19 mouse cellular contexts compared by ENCODE assay signal in the genomic region with DNA sequence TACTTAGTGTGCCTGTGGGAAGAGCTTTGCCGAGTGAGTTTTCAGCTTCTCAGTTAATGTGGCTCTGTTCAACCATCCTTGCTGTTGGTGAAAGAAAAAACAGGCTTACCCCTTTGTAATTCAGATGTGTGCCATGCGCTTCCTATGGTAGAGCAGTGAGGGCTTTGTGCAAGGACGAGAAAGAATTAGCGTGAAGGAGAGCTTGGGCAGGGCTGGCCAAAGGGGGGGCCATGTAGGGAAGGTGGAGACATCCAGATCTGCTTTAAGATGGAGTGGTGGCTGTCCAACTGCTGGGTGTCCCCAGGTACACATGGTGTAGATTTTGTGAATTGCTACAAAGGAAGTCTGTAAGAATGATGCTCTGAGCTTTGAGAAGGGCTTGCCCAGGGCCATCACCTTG. TPM values are rescaled to one million over a fixed set of nuclear protein-coding genes. Genes with fewer than 3 reads are reported as not detected.
DNase-seq lines count a peak whose midpoint lies in the region; ATAC-seq and TF ChIP-seq lines count a peak whose summit lies in the region.
"Had no signal": no experiment of that assay in that cellular context is flagged by ENCODE, and none has a peak within 500 bp of the region (broad histone marks: within the 10 kb centered on the region; RNA-seq: fewer than 3 reads in every experiment).

No protein-coding gene starts in this region.

- no peak for ATAC-seq in heart, embryonic 13.5 days (ENCODE audit: extremely low read depth, insufficient number of reproducible peaks, low FRiP score, low TSS enrichment)
- ATAC-seq in intestine, postnatal 0 days: no peak
- ATAC-seq in intestine, embryonic 15.5 days: no peak
- peak; percentile 33; the same call in 1 of the 2 replicates for ATAC-seq in forebrain, embryonic 12.5 days (ENCODE audit: low FRiP score)
- ATAC-seq in hindbrain, embryonic 13.5 days (ENCODE audit: low FRiP score): 0 out of 2 replicates have a peak, but pooled peaks have one; percentile 37
- ATAC-seq: activated CD4-positive, CD25-positive, alpha-beta regulatory T cell, adult 4 months; Patski had no signal

- H3K27ac ChIP-seq in heart, embryonic 13.5 days (replicated peaks): peak overlapping the region; percentile 87
- 0 out of 2 replicates have a peak overlapping the region, but pooled peaks have one; percentile 15 for H3K27ac ChIP-seq in intestine, postnatal 0 days (ENCODE audit: low read depth, low read length)
- H3K27ac ChIP-seq in intestine, embryonic 15.5 days: no peak overlapping the region
- no peak overlapping the region for H3K27ac ChIP-seq in forebrain, embryonic 12.5 days
- H3K27ac ChIP-seq in hindbrain, embryonic 13.5 days: no peak overlapping the region
- H3K27ac ChIP-seq: embryonic facial prominence, embryonic 13.5 days; neural tube, embryonic 12.5 days had no signal

- no peak for TF ChIP-seq CTCF in intestine, postnatal 0 days (IDR thresholded peaks at IDR 0.05; ENCODE audit: low read depth)

- WGBS in heart, embryonic 13.5 days: 76% methylated on average over 4 of the region's 4 CpGs
- 85% methylated on average over 4 of the region's 4 CpGs for WGBS in intestine, postnatal 0 days
- 82% methylated on average over 4 of the region's 4 CpGs for WGBS in intestine, embryonic 15.5 days
- WGBS in forebrain, embryonic 12.5 days: 43% methylated on average over 4 of the region's 4 CpGs
- 28% methylated on average over 4 of the region's 4 CpGs for WGBS in hindbrain, embryonic 13.5 days

- H3K27me3 ChIP-seq in heart, embryonic 13.5 days (replicated peaks): no peaks in the 10 kb centered on the region
- no peaks in the 10 kb centered on the region for H3K27me3 ChIP-seq in intestine, postnatal 0 days (replicated peaks; ENCODE audit: control insufficient read depth, insufficient read depth, low read length)
- no peaks in the 10 kb centered on the region for H3K27me3 ChIP-seq in intestine, embryonic 15.5 days (replicated peaks)
- H3K27me3 ChIP-seq in forebrain, embryonic 12.5 days: no peaks in the 10 kb centered on the region
- no peaks in the 10 kb centered on the region for H3K27me3 ChIP-seq in hindbrain, embryonic 13.5 days
- H3K27me3 ChIP-seq: embryonic facial prominence, embryonic 13.5 days; neural tube, embryonic 12.5 days; Patski had no signal

- no peaks in the 10 kb centered on the region for H3K9me3 ChIP-seq in heart, embryonic 13.5 days
- H3K9me3 ChIP-seq in intestine, postnatal 0 days (ENCODE audit: control insufficient read depth): no peaks in the 10 kb centered on the region
- no peaks in the 10 kb centered on the region for H3K9me3 ChIP-seq in intestine, embryonic 15.5 days
- no peaks in the 10 kb centered on the region for H3K9me3 ChIP-seq in forebrain, embryonic 12.5 days
- H3K9me3 ChIP-seq in hindbrain, embryonic 13.5 days: no peaks in the 10 kb centered on the region
- H3K9me3 ChIP-seq: embryonic facial prominence, embryonic 13.5 days; neural tube, embryonic 12.5 days had no signal

- H3K4me1 ChIP-seq in heart, embryonic 13.5 days: peaks cover 92% of the 10 kb centered on the region
- H3K4me1 ChIP-seq in intestine, postnatal 0 days (replicated peaks; ENCODE audit: control insufficient read depth, insufficient read depth, low read length): peaks cover 12% of the 10 kb centered on the region
- peaks cover 8% of the 10 kb centered on the region; the same call in 1 of the 2 replicates for H3K4me1 ChIP-seq in intestine, embryonic 15.5 days (replicated peaks)
- peaks cover 23% of the 10 kb centered on the region for H3K4me1 ChIP-seq in forebrain, embryonic 12.5 days
- H3K4me1 ChIP-seq in hindbrain, embryonic 13.5 days (replicated peaks): peaks cover 21% of the 10 kb centered on the region

- no peak overlapping the region for H3K4me2 ChIP-seq in heart, embryonic 13.5 days
- H3K4me2 ChIP-seq in intestine, postnatal 0 days (replicated peaks; ENCODE audit: low read depth): no peak overlapping the region
- H3K4me2 ChIP-seq in intestine, embryonic 15.5 days (replicated peaks): no peak overlapping the region
- H3K4me2 ChIP-seq in forebrain, embryonic 12.5 days: no peak overlapping the region
- no peak overlapping the region for H3K4me2 ChIP-seq in hindbrain, embryonic 13.5 days
- H3K4me2 ChIP-seq: embryonic facial prominence, embryonic 13.5 days; neural tube, embryonic 12.5 days had no signal

- H3K9ac ChIP-seq in heart, embryonic 13.5 days: peak overlapping the region; percentile 63; the same call in 1 of the 2 replicates
- no peak overlapping the region for H3K9ac ChIP-seq in intestine, postnatal 0 days (ENCODE audit: low read depth, low read length)
- no peak overlapping the region for H3K9ac ChIP-seq in intestine, embryonic 15.5 days
- H3K9ac ChIP-seq in forebrain, embryonic 12.5 days: no peak overlapping the region
- H3K9ac ChIP-seq in hindbrain, embryonic 13.5 days: no peak overlapping the region
- H3K9ac ChIP-seq: embryonic facial prominence, embryonic 13.5 days; neural tube, embryonic 12.5 days had no signal

- no peak for DNase-seq in heart, adult 11 months
- DNase-seq in thymus, adult 18-20 months: no peak
- DNase-seq: adrenal gland, postnatal 25 days; cerebellum, adult 8-10 months; heart, adult 18-20 months; kidney, adult 11 months; kidney, postnatal 10 days; left cerebral cortex, postnatal 4 days; lung, adult 18-20 months; right cerebral cortex, postnatal 14 days had no signal

- H3K36me3 ChIP-seq in heart, embryonic 13.5 days: peaks cover 14% of the 10 kb centered on the region; the same call in 1 of the 2 replicates
- no peaks in the 10 kb centered on the region for H3K36me3 ChIP-seq in intestine, postnatal 0 days (ENCODE audit: control insufficient read depth, insufficient read depth)
- no peaks in the 10 kb centered on the region for H3K36me3 ChIP-seq in intestine, embryonic 15.5 days
- H3K36me3 ChIP-seq in forebrain, embryonic 12.5 days (replicated peaks): no peaks in the 10 kb centered on the region
- H3K36me3 ChIP-seq in hindbrain, embryonic 13.5 days: no peaks in the 10 kb centered on the region
- H3K36me3 ChIP-seq: embryonic facial prominence, embryonic 13.5 days; neural tube, embryonic 12.5 days had no signal

- H3K4me3 ChIP-seq in heart, embryonic 13.5 days: no peak overlapping the region
- H3K4me3 ChIP-seq in intestine, postnatal 0 days (ENCODE audit: low read depth, low read length): no peak overlapping the region
- H3K4me3 ChIP-seq in intestine, embryonic 15.5 days (replicated peaks): no peak overlapping the region
- no peak overlapping the region for H3K4me3 ChIP-seq in forebrain, embryonic 12.5 days (replicated peaks)
- no peak overlapping the region for H3K4me3 ChIP-seq in hindbrain, embryonic 13.5 days
- H3K4me3 ChIP-seq: embryonic facial prominence, embryonic 13.5 days; neural tube, embryonic 12.5 days had no signal

RNA-seq across cellular contexts. Expression of a gene that starts 29.9 kb away (rescaled TPM):
- polyA plus RNA-seq in heart, embryonic 13.5 days (2015; fragmentation: Nextera tagmentation; extraction: Ambion mirVana): 37.9 and 39.8 TPM in 2 replicates
- polyA plus RNA-seq in intestine, postnatal 0 days (2015; fragmentation: Nextera tagmentation; extraction: Ambion mirVana): 32.8 and 37.5 TPM in 2 replicates
- polyA plus RNA-seq in intestine, embryonic 15.5 days (2015; fragmentation: Nextera tagmentation; extraction: Ambion mirVana): 61.7 and 63.0 TPM in 2 replicates
- 16.1 and 18.1 TPM in 2 replicates for polyA plus RNA-seq in forebrain, embryonic 12.5 days (2016; fragmentation: Nextera tagmentation; extraction: Ambion mirVana)
- polyA plus RNA-seq in hindbrain, embryonic 13.5 days (2015; fragmentation: Nextera tagmentation; extraction: Ambion mirVana): 11.9 TPM in 2 replicates

Comparison
In these comparisons a context has a peak if more than half of its experiments do, and no peak if none do; other contexts are left out.
1. H3K27ac ChIP-seq: peak in heart, embryonic 13.5 days (single experiment) and intestine, postnatal 0 days (single experiment); none in intestine, embryonic 15.5 days (single experiment), forebrain, embryonic 12.5 days (single experiment) and hindbrain, embryonic 13.5 days (single experiment).
2. ATAC-seq: peak in forebrain, embryonic 12.5 days (single experiment) and hindbrain, embryonic 13.5 days (single experiment); none in heart, embryonic 13.5 days (single experiment), intestine, postnatal 0 days (single experiment) and intestine, embryonic 15.5 days (single experiment).